Mouse (Mus musculus) forebrain, embryonic 13.5 days (tissue): ENCODE results near the gene H2-Oa. TPM values are rescaled to one million over a fixed set of nuclear protein-coding genes. Genes with fewer than 3 reads are reported as not detected.

ENCODE experiments used
- ATAC-seq: fragments of 200-750 bp; cut with Nextera tagmentation; 2 replicates; pipeline ENCODE4 v1.8.0; 2017
- H3K27ac ChIP-seq: fragments of 300-500 bp; sonication (generic); 2 replicates; pipeline ENCODE4 v1.5.1; 2015; ENCODE audit warnings: inconsistent platforms, mild to moderate bottlenecking, moderate library complexity
- H3K27me3 ChIP-seq: fragments of 300-500 bp; sonication (generic); 2 replicates; pipeline ENCODE4 v1.6.1; 2015; ENCODE audit warnings: mild to moderate bottlenecking, inconsistent platforms
- H3K36me3 ChIP-seq: fragments of 300-500 bp; sonication (generic); 2 replicates; pipeline ENCODE4 v1.6.1; 2015; ENCODE audit warnings: mild to moderate bottlenecking, inconsistent platforms; ENCODE audit not compliant: poor library complexity, severe bottlenecking
- H3K4me1 ChIP-seq: fragments of 300-500 bp; sonication (generic); 2 replicates; pipeline ENCODE4 v1.6.1; 2015; ENCODE audit warnings: inconsistent platforms
- H3K4me2 ChIP-seq: fragments of 300-500 bp; sonication (generic); 2 replicates; pipeline ENCODE4 v1.6.1; 2015; ENCODE audit warnings: inconsistent platforms, mild to moderate bottlenecking, moderate library complexity
- H3K4me3 ChIP-seq: fragments of 300-500 bp; sonication (generic); 2 replicates; pipeline ENCODE4 v1.5.1; 2015; ENCODE audit warnings: mild to moderate bottlenecking, inconsistent platforms
- H3K9ac ChIP-seq: fragments of 300-500 bp; sonication (generic); 2 replicates; pipeline ENCODE4 v1.6.1; 2015; ENCODE audit warnings: mild to moderate bottlenecking, inconsistent platforms
- H3K9me3 ChIP-seq: fragments of 300-500 bp; sonication (generic); replicated peaks from 2 replicates; pipeline ENCODE4 v1.6.1; 2016; ENCODE audit warnings: inconsistent platforms
- WGBS: fragments of 180-500 bp; shearing (Covaris S2); methylation state at CpG from one replicate; pipeline ENCODE4 v1.1.7; 2015; 5-methylcytosine and 5-hydroxymethylcytosine counted together
- polyA plus RNA-seq: library from polyadenylated mRNA; unstranded; fragments of >200 nt; fragmentation: Nextera tagmentation; extraction: Ambion mirVana; gene quantifications from 2 replicates; pipeline ENCODE4 v1.2.1, GENCODE M21; 2015

H2-Oa gene
- polyA plus RNA-seq, 1 experiment from 2014 or later: not detected

DNA sequence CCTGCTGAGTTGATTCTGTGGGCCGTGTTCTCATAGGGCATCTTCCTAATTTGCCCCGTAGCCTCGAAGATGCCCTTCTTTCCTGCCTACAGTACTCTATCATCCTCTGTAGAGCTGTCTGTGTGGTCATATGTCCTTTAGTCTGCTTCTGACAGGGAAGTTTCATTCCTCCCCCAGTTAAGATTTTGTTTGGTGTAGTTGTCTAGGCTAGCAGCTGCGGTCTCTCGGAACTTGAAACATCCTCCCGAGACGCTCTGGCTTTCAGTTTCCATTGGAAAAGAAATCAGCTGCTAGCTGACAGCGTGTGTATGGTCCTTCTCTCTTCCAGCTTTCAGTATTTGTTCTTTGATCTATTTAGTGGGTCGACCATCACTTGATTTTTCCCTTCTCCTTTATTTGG, 12.7 kb downstream of the H2-Oa start:
- H3K36me3 ChIP-seq: peaks cover 13% of the 10 kb centered on the region
- 90% methylated on average over 9 of the region's 9 CpGs for WGBS
- no peak for ATAC-seq
- H3K9me3 ChIP-seq: no peaks in the 10 kb centered on the region
- H3K4me2 ChIP-seq: no peak overlapping the region
- no peak overlapping the region for H3K27ac ChIP-seq
- H3K27me3 ChIP-seq: no peaks in the 10 kb centered on the region
- peaks cover 8% of the 10 kb centered on the region; the same call in 1 of the 2 replicates for H3K4me1 ChIP-seq
- no peak overlapping the region for H3K4me3 ChIP-seq
- H3K9ac ChIP-seq: no peak overlapping the region

DNA sequence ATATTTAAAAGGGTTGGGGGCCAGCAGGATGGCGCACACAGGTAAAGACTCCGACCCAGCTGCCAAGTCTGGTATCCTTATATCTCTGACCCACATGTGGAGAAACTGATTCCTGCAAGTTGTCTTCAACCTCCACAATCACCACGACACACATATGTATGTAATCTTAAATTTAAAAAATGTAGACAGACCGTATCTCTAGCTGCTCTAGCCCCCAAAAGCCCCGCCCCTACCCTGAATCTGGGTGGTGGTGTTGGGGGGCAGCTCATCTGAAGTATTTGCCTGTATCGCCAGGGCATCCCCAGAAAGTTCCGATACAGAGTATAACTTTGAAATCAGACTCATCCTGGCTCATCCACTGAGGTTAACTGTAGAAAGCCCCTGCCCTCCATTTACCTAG, 14.4 kb downstream of the H2-Oa start:
- H3K36me3 ChIP-seq: peaks cover 30% of the 10 kb centered on the region
- H3K27ac ChIP-seq: no peak overlapping the region
- 92% methylated on average over 7 of the region's 7 CpGs for WGBS
- no peak overlapping the region for H3K9ac ChIP-seq
- no peaks in the 10 kb centered on the region for H3K9me3 ChIP-seq
- ATAC-seq: no peak
- no peaks in the 10 kb centered on the region for H3K27me3 ChIP-seq
- H3K4me3 ChIP-seq: no peak overlapping the region
- peaks cover 15% of the 10 kb centered on the region; the same call in 1 of the 2 replicates for H3K4me1 ChIP-seq
- no peak overlapping the region for H3K4me2 ChIP-seq

DNA sequence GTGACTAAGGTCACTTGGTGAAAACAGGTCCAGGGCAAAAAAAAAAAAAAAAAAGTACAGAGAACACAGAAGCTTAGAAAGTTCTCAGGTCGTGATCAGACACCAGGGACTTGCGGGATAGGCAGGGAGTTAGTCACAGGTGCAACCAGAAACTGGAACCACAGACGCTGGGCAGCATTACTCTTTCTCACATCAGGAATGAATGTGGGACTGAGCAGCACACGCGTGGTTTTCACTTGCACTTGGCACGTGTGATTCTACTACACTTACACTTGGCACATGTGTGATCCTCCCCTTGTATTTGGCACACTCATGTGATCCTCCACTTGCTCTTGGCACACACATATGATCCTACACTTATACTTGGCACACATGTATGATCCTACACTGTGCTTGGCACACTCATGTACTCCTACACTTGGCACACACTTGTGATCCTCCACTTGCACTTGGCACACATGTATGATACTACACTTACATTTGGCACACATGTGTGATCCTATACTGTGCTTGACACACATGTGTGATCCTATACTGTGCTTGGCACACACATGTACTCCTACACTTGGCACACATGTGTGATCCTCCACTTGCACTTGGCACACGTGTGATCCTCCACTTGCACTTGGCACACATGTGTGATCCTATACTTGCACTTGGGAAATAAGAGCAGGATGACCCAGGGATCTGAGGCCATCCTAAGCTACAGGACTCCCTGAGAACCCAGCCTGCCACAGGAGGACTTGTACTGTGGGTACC, 15.1 kb downstream of the H2-Oa start:
- H3K27me3 ChIP-seq: no peaks in the 10 kb centered on the region
- peak; percentile 57; the same call in 1 of the 2 replicates for ATAC-seq
- H3K36me3 ChIP-seq: peaks cover 38% of the 10 kb centered on the region
- H3K4me1 ChIP-seq: peaks cover 12% of the 10 kb centered on the region; the same call in 1 of the 2 replicates
- WGBS: 89% methylated on average over 7 of the region's 7 CpGs
- H3K4me3 ChIP-seq: no peak overlapping the region
- H3K9me3 ChIP-seq: no peaks in the 10 kb centered on the region
- no peak overlapping the region for H3K4me2 ChIP-seq
- no peak overlapping the region for H3K9ac ChIP-seq
- H3K27ac ChIP-seq: no peak overlapping the region

DNA sequence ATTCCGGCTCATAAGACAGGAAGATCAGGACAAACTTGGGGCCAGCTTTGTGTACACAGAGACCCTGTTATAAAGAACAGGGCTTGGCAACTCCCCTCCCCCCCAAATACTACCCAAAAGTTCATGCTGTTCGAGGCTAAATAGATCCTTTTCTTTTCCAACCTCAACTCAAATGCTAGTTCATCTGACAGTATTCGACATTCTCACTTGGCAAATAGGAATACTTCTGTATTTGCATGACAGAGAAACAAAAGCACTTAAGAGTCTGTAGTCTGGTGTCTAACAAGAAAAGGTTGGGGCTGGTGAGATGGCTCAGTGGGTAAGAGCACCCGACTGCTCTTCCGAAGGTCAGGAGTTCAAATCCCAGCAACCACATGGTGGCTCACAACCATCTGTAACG, 16.3 kb downstream of the H2-Oa start:
- no peaks in the 10 kb centered on the region for H3K9me3 ChIP-seq
- no peak for ATAC-seq
- 78% methylated on average over 6 of the region's 6 CpGs for WGBS
- H3K36me3 ChIP-seq: peaks cover 49% of the 10 kb centered on the region
- H3K4me2 ChIP-seq: no peak overlapping the region
- peaks cover 14% of the 10 kb centered on the region; the same call in 1 of the 2 replicates for H3K4me1 ChIP-seq
- H3K27ac ChIP-seq: no peak overlapping the region
- H3K4me3 ChIP-seq: no peak overlapping the region
- no peaks in the 10 kb centered on the region for H3K27me3 ChIP-seq
- H3K9ac ChIP-seq: no peak overlapping the region

DNA sequence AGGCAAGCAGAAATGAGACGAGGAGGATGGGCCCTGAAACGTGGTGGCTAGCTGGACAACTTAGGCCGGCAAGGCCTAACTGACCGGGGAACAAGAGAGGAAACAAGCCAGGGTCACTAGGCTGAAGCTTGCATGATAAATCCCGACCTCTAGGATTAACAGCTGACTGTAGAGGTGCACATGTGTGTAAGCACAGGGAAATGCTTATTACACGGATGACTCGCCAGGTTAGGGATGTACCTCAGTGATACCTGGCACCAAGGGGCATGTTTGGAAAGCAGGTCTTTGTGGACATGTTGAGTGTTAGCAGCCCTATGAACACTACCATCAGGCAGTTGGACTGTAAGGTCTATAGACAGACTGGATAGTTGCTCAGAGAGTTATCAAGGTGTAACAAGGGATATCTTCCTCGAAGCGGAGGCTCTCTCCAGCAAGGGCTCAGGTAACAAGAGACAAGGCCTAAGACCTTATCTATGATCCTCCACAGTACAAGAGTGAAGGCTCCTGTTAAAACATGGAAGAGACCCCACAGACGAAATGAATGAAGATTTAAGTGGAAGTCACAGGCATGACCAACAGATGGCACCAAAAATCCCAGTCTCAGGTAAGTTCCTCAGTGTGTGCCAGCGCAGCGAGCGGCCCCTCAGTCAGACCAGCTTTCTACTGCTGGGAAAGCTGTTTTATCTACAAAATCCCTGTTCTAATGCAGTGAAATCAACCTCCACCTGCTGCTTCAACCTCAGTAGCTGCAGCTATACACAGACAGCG, 17.1 kb downstream of the H2-Oa start:
- Histone ChIP-seq H3K4me3 (no peak overlapping the region; the same call in 1 of the 2 replicates), H3K36me3 (peaks cover 57% of the 10 kb centered on the region), H3K4me1 (peaks cover 14% of the 10 kb centered on the region; the same call in 1 of the 2 replicates), H3K9me3 (no peaks in the 10 kb centered on the region), H3K4me2 (no peak overlapping the region), H3K9ac (no peak overlapping the region), H3K27me3 (no peaks in the 10 kb centered on the region), H3K27ac (peak overlapping the region; percentile 57)
- no peak for ATAC-seq
- WGBS: 73% methylated on average over 14 of the region's 14 CpGs

DNA sequence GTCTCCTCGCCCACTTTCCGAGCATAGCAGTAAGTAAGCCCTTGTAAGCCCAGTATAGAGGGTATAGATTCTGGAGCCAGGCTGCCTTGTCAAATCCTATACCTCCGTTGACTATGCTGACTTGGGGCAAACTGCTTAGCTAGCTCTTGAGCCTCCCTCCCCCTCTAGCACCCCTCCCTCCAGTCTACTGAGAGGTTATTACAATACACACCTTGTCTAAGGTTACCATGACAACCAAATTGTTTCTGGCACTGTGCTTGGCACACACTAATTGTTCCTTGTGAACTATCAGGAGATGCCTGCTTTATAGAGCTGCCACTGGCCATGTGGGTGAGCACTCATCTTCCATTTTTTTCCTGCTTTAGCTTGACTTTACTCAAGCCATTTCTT, 17.7 kb downstream of the H2-Oa start:
- Histone ChIP-seq H3K4me2 (no peak overlapping the region), H3K9me3 (no peaks in the 10 kb centered on the region), H3K27me3 (no peaks in the 10 kb centered on the region), H3K4me3 (no peak overlapping the region; the same call in 1 of the 2 replicates), H3K36me3 (peaks cover 63% of the 10 kb centered on the region), H3K27ac (peak overlapping the region; percentile 57), H3K4me1 (peaks cover 16% of the 10 kb centered on the region; the same call in 1 of the 2 replicates), H3K9ac (no peak overlapping the region)
- ATAC-seq: peak; percentile 31
- 64% methylated on average over 3 of the region's 3 CpGs for WGBS

DNA sequence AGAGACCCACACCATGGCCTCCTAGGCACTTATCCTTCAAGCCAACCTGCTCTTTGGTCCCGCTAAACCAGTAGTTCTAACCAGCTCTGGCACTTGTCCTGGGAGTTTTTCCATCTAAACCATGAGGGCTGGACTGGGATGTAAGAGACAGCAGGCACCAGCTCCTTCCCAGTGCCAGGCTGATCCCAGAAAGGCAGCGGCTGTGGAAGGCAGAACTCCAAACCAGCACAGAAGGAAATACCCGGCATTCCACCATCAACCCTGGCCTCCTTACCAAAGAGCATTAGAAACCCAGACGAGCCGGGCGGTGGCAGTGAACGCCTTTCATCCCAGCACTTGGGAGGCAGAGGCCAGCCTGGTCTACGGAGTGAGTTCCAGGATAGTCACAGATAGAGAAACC, 18.2 kb downstream of the H2-Oa start:
- ATAC-seq: no peak
- H3K4me1 ChIP-seq: peaks cover 21% of the 10 kb centered on the region

DNA sequence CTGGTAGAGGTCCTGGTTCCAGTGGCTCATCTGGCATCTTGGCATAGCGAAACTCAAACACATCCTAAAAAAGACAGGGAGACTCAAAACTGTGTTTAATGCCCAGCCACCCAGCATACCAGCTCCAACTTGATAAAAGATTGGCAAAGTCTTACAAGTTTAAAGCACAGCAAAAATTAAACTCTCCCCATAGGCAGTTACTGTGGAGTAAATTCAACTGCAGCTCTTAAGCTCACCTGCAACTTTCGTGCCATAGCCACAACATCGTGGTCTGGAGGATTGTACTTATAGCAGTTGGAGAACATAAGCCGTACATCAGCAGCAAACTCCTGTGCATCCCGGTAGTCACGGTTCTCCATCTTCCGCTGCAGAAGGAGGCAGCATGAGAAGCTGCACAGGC, 22.0 kb downstream of the H2-Oa start:
- peaks cover 46% of the 10 kb centered on the region for H3K4me1 ChIP-seq
- H3K4me2 ChIP-seq: no peak overlapping the region
- peaks cover 93% of the 10 kb centered on the region for H3K36me3 ChIP-seq
- no peak overlapping the region for H3K4me3 ChIP-seq
- H3K27ac ChIP-seq: no peak overlapping the region
- no peaks in the 10 kb centered on the region for H3K9me3 ChIP-seq
- no peak for ATAC-seq
- no peaks in the 10 kb centered on the region for H3K27me3 ChIP-seq
- H3K9ac ChIP-seq: no peak overlapping the region
- 96% methylated on average over 7 of the region's 7 CpGs for WGBS

More for the DNA sequence above, 18.2 kb downstream of the H2-Oa start:
- Histone ChIP-seq H3K27ac (peak overlapping the region; percentile 57), H3K27me3 (no peaks in the 10 kb centered on the region), H3K9ac (0 out of 2 replicates have a peak overlapping the region, but pooled peaks have one; percentile 16), H3K9me3 (no peaks in the 10 kb centered on the region), H3K4me2 (no peak overlapping the region), H3K4me3 (no peak overlapping the region; the same call in 1 of the 2 replicates), H3K36me3 (peaks cover 68% of the 10 kb centered on the region)
- 64% methylated on average over 8 of the region's 8 CpGs for WGBS

DNA sequence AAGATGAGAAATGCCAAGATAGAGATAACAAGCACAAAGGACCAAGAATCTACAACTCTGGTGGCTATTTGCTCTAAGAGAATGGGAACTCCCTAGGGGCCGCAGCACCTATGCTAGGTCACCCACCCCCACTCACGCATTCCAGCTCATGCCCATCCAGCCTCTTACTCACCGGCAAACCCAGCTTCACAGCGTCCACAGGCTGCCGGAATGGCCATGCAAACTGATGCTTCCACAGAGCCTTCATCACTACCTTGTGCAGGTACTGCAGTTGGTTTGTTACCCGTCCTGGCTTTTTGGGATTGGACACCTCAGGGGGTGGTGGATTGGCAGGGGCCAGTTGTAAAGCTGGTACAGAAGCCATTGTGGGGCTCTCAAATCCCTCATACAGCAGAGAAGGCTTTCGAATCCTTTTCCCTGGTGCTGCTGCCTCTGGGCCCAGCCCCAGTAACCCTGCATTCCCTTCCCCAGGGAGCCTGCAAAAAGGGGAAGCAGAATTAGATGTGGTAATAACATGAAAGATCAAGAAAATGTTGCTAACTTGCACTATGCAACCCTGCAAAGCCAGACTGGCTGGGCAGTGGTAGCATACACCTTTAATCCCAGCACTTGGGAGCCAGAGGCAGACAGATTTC, 24.7 kb downstream of the H2-Oa start:
- 29% methylated on average over 7 of the region's 7 CpGs for WGBS
- Histone ChIP-seq H3K4me3 (peak overlapping the region; percentile 100), H3K4me2 (peak overlapping the region; percentile 87), H3K36me3 (peaks cover 66% of the 10 kb centered on the region), H3K9me3 (no peaks in the 10 kb centered on the region), H3K27ac (no peak overlapping the region), H3K4me1 (peaks cover 34% of the 10 kb centered on the region), H3K27me3 (no peaks in the 10 kb centered on the region), H3K9ac (peak overlapping the region; percentile 96)
- ATAC-seq: no peak

DNA sequence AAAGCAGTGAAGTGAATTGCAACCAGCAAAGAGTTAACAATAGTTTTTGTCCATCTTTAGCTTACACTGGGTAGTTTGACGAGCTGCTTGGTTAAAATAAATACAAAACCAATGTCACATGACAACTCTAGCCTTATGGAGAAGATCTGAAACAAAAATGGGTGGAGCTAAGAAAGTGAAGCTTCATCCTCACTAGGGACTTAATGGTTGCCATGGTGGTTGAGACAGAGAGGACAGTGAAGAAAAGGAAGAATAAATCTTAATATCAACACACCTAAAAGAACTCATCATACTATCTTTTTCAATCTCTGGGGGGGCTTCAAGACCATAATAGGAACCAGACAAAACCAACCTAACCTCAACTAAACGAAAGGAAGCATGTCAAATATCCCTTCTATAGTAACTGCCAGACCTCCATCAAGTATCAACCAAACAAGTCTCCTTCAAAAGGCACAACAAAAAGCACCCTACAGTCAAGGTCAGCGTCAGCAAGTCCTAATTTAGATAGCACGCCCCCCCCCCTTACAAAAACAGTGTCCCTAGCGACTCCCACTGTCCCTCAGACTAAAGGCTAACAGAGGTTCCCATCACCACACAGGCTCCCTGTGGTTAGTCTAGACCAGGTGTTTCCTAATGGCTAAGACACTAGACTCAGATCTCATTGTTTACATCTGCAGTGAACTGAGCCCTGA, 25.4 kb downstream of the H2-Oa start:
- ATAC-seq: no peak
- WGBS: under 1% methylated on average over 5 of the region's 5 CpGs
- Histone ChIP-seq H3K36me3 (peaks cover 59% of the 10 kb centered on the region), H3K9ac (peak overlapping the region; percentile 96), H3K4me1 (peaks cover 32% of the 10 kb centered on the region), H3K27me3 (no peaks in the 10 kb centered on the region), H3K9me3 (no peaks in the 10 kb centered on the region), H3K27ac (no peak overlapping the region; the same call in 1 of the 2 replicates), H3K4me2 (peak overlapping the region; percentile 87), H3K4me3 (peak overlapping the region; percentile 100)

DNA sequence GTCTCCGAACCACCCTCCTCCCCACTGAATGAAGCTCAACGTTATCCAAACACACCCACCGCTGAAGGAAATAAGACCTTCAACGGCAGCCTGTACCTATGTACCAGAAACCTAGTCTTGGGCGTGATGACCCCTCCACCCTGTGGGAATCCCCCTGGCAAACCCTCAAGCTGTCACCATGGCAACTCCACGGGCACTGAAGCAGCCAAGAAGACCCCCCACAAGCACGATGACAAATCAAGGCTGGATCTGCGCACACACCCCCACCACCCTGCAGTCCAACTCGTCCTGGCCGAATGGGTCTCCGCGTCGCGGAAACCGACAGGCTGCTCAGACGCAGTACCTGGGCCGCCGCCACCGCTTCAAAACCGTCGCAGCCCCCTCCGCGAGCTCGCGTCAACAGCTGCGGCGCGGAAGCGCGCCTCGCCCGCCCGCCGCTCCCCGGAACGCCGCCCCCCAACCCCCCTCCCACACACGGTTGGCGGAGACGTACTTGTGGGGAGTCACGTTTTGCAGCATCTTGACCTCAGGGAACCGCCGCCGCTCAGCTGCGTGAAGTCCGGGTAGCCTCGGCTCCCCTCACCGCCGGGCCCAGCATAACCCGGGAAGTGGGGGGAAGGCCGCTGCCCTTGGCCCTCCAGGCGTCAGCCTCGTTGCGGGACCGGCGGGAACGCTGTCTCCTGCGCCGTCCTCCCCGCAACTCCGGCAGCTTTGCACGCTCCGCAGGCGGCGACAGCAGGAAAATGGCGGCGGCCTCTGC, 26.2 kb downstream of the H2-Oa start:
- peak overlapping the region; percentile 96 for H3K9ac ChIP-seq
- peaks cover 51% of the 10 kb centered on the region for H3K36me3 ChIP-seq
- 0% methylated on average over 55 of the region's 67 CpGs for WGBS
- peaks cover 35% of the 10 kb centered on the region for H3K4me1 ChIP-seq
- H3K4me3 ChIP-seq: peak overlapping the region; percentile 100
- H3K27me3 ChIP-seq: no peaks in the 10 kb centered on the region
- H3K9me3 ChIP-seq: no peaks in the 10 kb centered on the region
- H3K27ac ChIP-seq: peak overlapping the region; percentile 100
- H3K4me2 ChIP-seq: peak overlapping the region; percentile 87
- ATAC-seq: no peak
